Mouse (Mus musculus) ES-E14 (cell line): ENCODE data around the gene Rasl10b.

ENCODE experiments used
- MAFK ChIP-seq: IDR thresholded peaks from 2 replicates; pipeline ENCODE4 v1.6.1; 2014; ENCODE audit warnings: mild to moderate bottlenecking, low read depth, low read length, inconsistent platforms; ENCODE audit not compliant: insufficient read depth
- ZC3H11A ChIP-seq: IDR thresholded peaks from 2 replicates; pipeline ENCODE4 v1.6.1; 2012; ENCODE audit warnings: low read depth, mild to moderate bottlenecking, inconsistent platforms, low read length, borderline replicate concordance
- ZNF384 ChIP-seq: IDR thresholded peaks from 2 replicates; pipeline ENCODE4 v1.6.1; 2012; ENCODE audit warnings: low read depth, low read length, inconsistent platforms

GRCm38 (mm10) chr11:83457912-83458601, 49.1 kb downstream of the Rasl10b start:
- no peak for TF ChIP-seq MAFK
- no peak for TF ChIP-seq ZC3H11A
- TF ChIP-seq ZNF384: no peak
